Mouse (Mus musculus) urinary bladder, adult 2 months (tissue): Measurements from ENCODE around the gene Avp. TPM values are rescaled to one million over a fixed set of nuclear protein-coding genes. Genes with fewer than 3 reads are reported as not detected.
"Not testable (repeated sequence)": the region's sequence is repeated elsewhere in the genome, so short reads cannot be mapped to it uniquely, and the experiment has no call there.

ENCODE experiments used
- DNase-seq: peaks from one replicate; pipeline ENCODE4 v3.0.0; 2022; ENCODE audit warnings: low spot score
- polyA plus RNA-seq: library from polyadenylated mRNA; depleted of rRNA; stranded (reverse); fragments of >200 nt; gene quantifications from 2 replicates; pipeline ENCODE4 v1.2.3, GENCODE M21; 2012; rRNA removed

Gene Avp
- polyA plus RNA-seq, result not detected in 2 replicates

GRCm38 (mm10) chr2:130582552-130582951 lies at the start of gene Avp:
Avp (minus strand) TSS chr2:130582554.
- no peak for DNase-seq

GRCm38 (mm10) chr2:130629839-130630203 lies 47.5 kb upstream of the Avp start, which contains the start of the genes Fastkd5 and Ubox5:
Fastkd5 (minus strand) TSS chr2:130630027.
Ubox5 (minus strand) TSS chr2:130630038.
- peak; percentile 84 for DNase-seq

GRCm38 (mm10) chr2:130629080-130629838 lies 46.9 kb upstream of the Avp start:
- no peak for DNase-seq

GRCm38 (mm10) chr2:130628424-130628823 lies 46.1 kb upstream of the Avp start:
- no peak for DNase-seq

GRCm38 (mm10) chr2:130618972-130619371 lies 36.6 kb upstream of the Avp start:
- DNase-seq, result no peak

- no peak for DNase-seq
Observed at GRCm38 (mm10) chr2:130613091-130613490, 30.7 kb upstream of the Avp start.

- DNase-seq, result no peak
Observed at GRCm38 (mm10) chr2:130602195-130602594, 19.8 kb upstream of the Avp start.

GRCm38 (mm10) chr2:130598399-130598798 lies 16.0 kb upstream of the Avp start:
- no peak for DNase-seq

GRCm38 (mm10) chr2:130597601-130598010 lies 15.3 kb upstream of the Avp start:
- no peak for DNase-seq

GRCm38 (mm10) chr2:130595596-130595995 lies 13.2 kb upstream of the Avp start:
- no peak for DNase-seq

GRCm38 (mm10) chr2:130591016-130591415 lies 8.7 kb upstream of the Avp start:
- DNase-seq, result no peak

GRCm38 (mm10) chr2:130589761-130590160 lies 7.4 kb upstream of the Avp start:
- no peak for DNase-seq

- DNase-seq, result no peak
Observed at GRCm38 (mm10) chr2:130589157-130589556, 6.8 kb upstream of the Avp start.

GRCm38 (mm10) chr2:130588373-130588772 lies 6.0 kb upstream of the Avp start:
- DNase-seq, result no peak

- no peak for DNase-seq
Observed at GRCm38 (mm10) chr2:130586016-130586415, 3.7 kb upstream of the Avp start.

- DNase-seq, result no peak
Observed at GRCm38 (mm10) chr2:130583902-130584560, 1.7 kb upstream of the Avp start.

- no peak for DNase-seq
Observed at GRCm38 (mm10) chr2:130581201-130581600, 1.2 kb downstream of the Avp start.

GRCm38 (mm10) chr2:130579791-130580190 lies 2.6 kb downstream of the Avp start:
- no peak for DNase-seq

- peak; percentile 43 for DNase-seq
Observed at GRCm38 (mm10) chr2:130578148-130578547, 4.2 kb downstream of the Avp start.

- no peak for DNase-seq
Observed at GRCm38 (mm10) chr2:130577632-130578031, 4.7 kb downstream of the Avp start.

GRCm38 (mm10) chr2:130577021-130577420 lies 5.3 kb downstream of the Avp start:
- no peak for DNase-seq

- not testable (repeated sequence) for DNase-seq
Observed at GRCm38 (mm10) chr2:130576564-130576963, 5.8 kb downstream of the Avp start.

- DNase-seq, result no peak
Observed at GRCm38 (mm10) chr2:130575873-130576272, 6.5 kb downstream of the Avp start, which contains the start of gene Oxt. Oxt (plus strand) TSS chr2:130576173.
